Mouse (Mus musculus) mesoderm, embryonic 11.5 days (tissue): Measurements from ENCODE around the gene Olfr1065.
"Not testable (repeated sequence)": the region's sequence is repeated elsewhere in the genome, so short reads cannot be mapped to it uniquely, and the experiment has no call there.

Source experiments
- DNase-seq: peaks from one replicate; pipeline ENCODE4 v3.0.0-alpha.2; 2012; ENCODE audit warnings: low read depth, low spot score

The Olfr1065 gene

GRCm38 (mm10) chr2:86450491-86450890 is at the start of gene Olfr1065:
Gene Olfr1065 (minus strand): TSS chr2:86450591.
- DNase-seq = not testable (repeated sequence)

- no peak for DNase-seq
Measured at GRCm38 (mm10) chr2:86487286-86487685, 36.9 kb upstream of the Olfr1065 start, which contains the start of gene Olfr228. Gene Olfr228 (minus strand): TSS chr2:86487386.

GRCm38 (mm10) chr2:86464442-86465109 is 14.2 kb upstream of the Olfr1065 start:
- no peak for DNase-seq

- no peak for DNase-seq
Measured at GRCm38 (mm10) chr2:86460434-86460833, 10.0 kb upstream of the Olfr1065 start.

- no peak for DNase-seq
Measured at GRCm38 (mm10) chr2:86456169-86456568, 5.8 kb upstream of the Olfr1065 start, which contains the start of gene Olfr1066. Gene Olfr1066 (minus strand): TSS chr2:86456269.

GRCm38 (mm10) chr2:86442101-86442500 is 8.3 kb downstream of the Olfr1065 start:
- not testable (repeated sequence) for DNase-seq

- not testable (repeated sequence) for DNase-seq
Measured at GRCm38 (mm10) chr2:86428511-86428910, 21.9 kb downstream of the Olfr1065 start.

- DNase-seq = not testable (repeated sequence)
Measured at GRCm38 (mm10) chr2:86426649-86427048, 23.7 kb downstream of the Olfr1065 start, which contains the start of gene Olfr1062. Gene Olfr1062 (minus strand): TSS chr2:86426749.

GRCm38 (mm10) chr2:86413950-86414349 is 36.4 kb downstream of the Olfr1065 start, which contains the start of gene Olfr1061:
Gene Olfr1061 (minus strand): TSS chr2:86414050.
- DNase-seq = no peak

GRCm38 (mm10) chr2:86395114-86395513 is 55.3 kb downstream of the Olfr1065 start:
- no peak for DNase-seq
